Comparison of ENCODE assay signal across 8 mouse cellular contexts in genomic region chr12:17184303-17184775, GRCm38 (mm10). TPM values are rescaled to one million over a fixed set of nuclear protein-coding genes. Genes with fewer than 3 reads are reported as not detected.
DNase-seq lines count a peak whose midpoint lies in the region; ATAC-seq and TF ChIP-seq lines count a peak whose summit lies in the region.

No protein-coding gene starts in this region.

- TF ChIP-seq CTCF in lung, embryonic 14.5 days (IDR thresholded peaks at IDR 0.05; ENCODE audit: low read depth), result no peak
- no peak for TF ChIP-seq CTCF in layer of hippocampus, adult 2 months (conservative IDR thresholded peaks at IDR 0.05)

- WGBS in forebrain, embryonic 13.5 days, result 27% methylated on average over 7 of the region's 7 CpGs
- WGBS in hindbrain, embryonic 15.5 days, result 32% methylated on average over 7 of the region's 7 CpGs
- 20% methylated on average over 7 of the region's 7 CpGs for WGBS in lung, embryonic 14.5 days

- no peak overlapping the region for H3K4me3 ChIP-seq in forebrain, embryonic 13.5 days
- H3K4me3 ChIP-seq in hindbrain, embryonic 15.5 days, result no peak overlapping the region
- no peak overlapping the region for H3K4me3 ChIP-seq in lung, embryonic 14.5 days (ENCODE audit: low read depth, low read length)
- H3K4me3 ChIP-seq in layer of hippocampus, adult 2 months, result no peak overlapping the region

- peak; percentile 70; the same call in 1 of the 2 replicates for ATAC-seq in forebrain, embryonic 13.5 days
- peak; percentile 55; the same call in 1 of the 2 replicates for ATAC-seq in hindbrain, embryonic 15.5 days (ENCODE audit: low FRiP score, low read depth)
- ATAC-seq in lung, embryonic 14.5 days (ENCODE audit: insufficient read depth), result peak; percentile 95

- H3K4me1 ChIP-seq in forebrain, embryonic 13.5 days, result peaks cover 18% of the 10 kb centered on the region
- H3K4me1 ChIP-seq in hindbrain, embryonic 15.5 days (replicated peaks), result no peaks in the 10 kb centered on the region
- H3K4me1 ChIP-seq in lung, embryonic 14.5 days (ENCODE audit: insufficient read depth), result no peaks in the 10 kb centered on the region

- H3K27ac ChIP-seq in forebrain, embryonic 13.5 days, result no peak overlapping the region
- H3K27ac ChIP-seq in hindbrain, embryonic 15.5 days (replicated peaks), result no peak overlapping the region
- H3K27ac ChIP-seq in lung, embryonic 14.5 days (ENCODE audit: low read depth), result peak overlapping the region; percentile 43; the same call in 1 of the 2 replicates
- H3K27ac ChIP-seq in layer of hippocampus, adult 2 months, result no peak overlapping the region

- no peak overlapping the region for H3K9ac ChIP-seq in forebrain, embryonic 13.5 days
- no peak overlapping the region for H3K9ac ChIP-seq in hindbrain, embryonic 15.5 days
- H3K9ac ChIP-seq in lung, embryonic 14.5 days, result no peak overlapping the region

- H3K36me3 ChIP-seq in forebrain, embryonic 13.5 days (ENCODE audit: poor library complexity, severe bottlenecking), result no peaks in the 10 kb centered on the region
- no peaks in the 10 kb centered on the region for H3K36me3 ChIP-seq in hindbrain, embryonic 15.5 days
- no peaks in the 10 kb centered on the region for H3K36me3 ChIP-seq in lung, embryonic 14.5 days (ENCODE audit: insufficient read depth)

- peak; percentile 76 to 80 for DNase-seq in right cerebral cortex, adult 2 months (ENCODE audit: low spot score in 2 of 2)
- no peak for DNase-seq in right cerebral cortex, postnatal 25 days
- DNase-seq in lung, embryonic 14.5 days, result peak; percentile 76
- peak; percentile 28 for DNase-seq in urinary bladder, postnatal 36 days (ENCODE audit: low spot score in 2 of 2)
- no peak for DNase-seq in thymus, postnatal 25 days
- no peak for DNase-seq in layer of hippocampus, adult 2 months (ENCODE audit: low spot score in 2 of 2)

- no peaks in the 10 kb centered on the region for H3K9me3 ChIP-seq in forebrain, embryonic 13.5 days (replicated peaks)
- H3K9me3 ChIP-seq in hindbrain, embryonic 15.5 days, result no peaks in the 10 kb centered on the region
- no peaks in the 10 kb centered on the region for H3K9me3 ChIP-seq in lung, embryonic 14.5 days (ENCODE audit: low read depth, low read length)

- no peaks in the 10 kb centered on the region for H3K27me3 ChIP-seq in forebrain, embryonic 13.5 days
- H3K27me3 ChIP-seq in hindbrain, embryonic 15.5 days, result no peaks in the 10 kb centered on the region
- H3K27me3 ChIP-seq in lung, embryonic 14.5 days (ENCODE audit: insufficient read depth, low read length), result no peaks in the 10 kb centered on the region

- peak overlapping the region; percentile 10; the same call in 1 of the 2 replicates for H3K4me2 ChIP-seq in forebrain, embryonic 13.5 days
- H3K4me2 ChIP-seq in hindbrain, embryonic 15.5 days, result no peak overlapping the region
- peak overlapping the region; percentile 46 for H3K4me2 ChIP-seq in lung, embryonic 14.5 days

RNA-seq across cellular contexts. Expression of gene Kcnf1, which starts 7.7 kb away (rescaled TPM):
- polyA plus RNA-seq in forebrain, embryonic 13.5 days (2015; fragmentation: Nextera tagmentation; extraction: Ambion mirVana), result 2.6 and 2.8 TPM in 2 replicates
- polyA plus RNA-seq in hindbrain, embryonic 15.5 days (2015; fragmentation: Nextera tagmentation; extraction: Ambion mirVana), result 4.6 and 5.1 TPM in 2 replicates
- 0.19 and 0.34 TPM in 2 replicates for polyA plus RNA-seq in lung, embryonic 14.5 days (2014; fragmentation: Nextera tagmentation; extraction: Ambion mirVana)
- total RNA-seq in layer of hippocampus, adult 2 months (2021), result 10 to 100 TPM; 36.5 to 36.8 TPM

Comparison
In these comparisons a context has a peak if more than half of its experiments do, and no peak if none do; other contexts are left out.
1. DNase-seq: peak in right cerebral cortex, adult 2 months (2 of 2), lung, embryonic 14.5 days (single experiment) and urinary bladder, postnatal 36 days (2 of 2); none in right cerebral cortex, postnatal 25 days (single experiment), thymus, postnatal 25 days (single experiment) and layer of hippocampus, adult 2 months (0 of 2).
2. Peak in every context shown above with its lines, with median percentiles within 50 percentile points of each other: ATAC-seq.